Mouse (Mus musculus): ENCODE results near the gene Nfe2l3.

GRCm38 (mm10) chr6:51438826-51439330, 6.4 kb downstream of the Nfe2l3 start:
- TF ChIP-seq CTCF (IDR thresholded peaks at IDR 0.05; ENCODE audit: low read depth, low read length) (no peak), POLR2A (IDR thresholded peaks at IDR 0.05; ENCODE audit: borderline replicate concordance, low read depth, low read length) (no peak)

Data from bone marrow macrophage, adult 2 months (primary cell).